Mouse (Mus musculus): ENCODE results near the gene Hist1h2ad.
"Not testable (repeated sequence)": the region's sequence is repeated elsewhere in the genome, so short reads cannot be mapped to it uniquely, and the experiment has no call there.

The Hist1h2ad gene

GRCm38 (mm10) chr13:23539821-23540220 is 34.4 kb upstream of the Hist1h2ad start:
- not testable (repeated sequence) for DNase-seq (ENCODE audit: extremely low spot score, low read depth, low spot score)

DNA sequence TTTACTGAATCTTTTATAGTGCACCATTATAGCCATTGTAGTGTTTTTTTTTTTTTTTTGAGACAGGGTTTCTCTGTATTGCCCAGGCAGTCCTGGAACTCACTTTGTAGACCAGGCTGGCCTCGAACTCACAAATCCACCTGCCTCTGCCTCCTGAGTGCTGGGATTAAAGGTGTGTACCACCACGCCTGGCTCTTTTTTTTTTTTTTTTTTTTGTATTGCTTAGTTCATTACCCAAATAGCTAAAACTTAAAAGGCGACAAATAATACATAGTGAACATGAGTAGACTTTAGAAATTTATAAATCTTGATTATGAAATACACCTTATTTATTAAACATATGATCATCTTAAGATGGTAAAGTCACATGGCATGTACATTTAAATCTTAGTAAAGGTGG is 32.7 kb upstream of the Hist1h2ad start:
- DNase-seq (ENCODE audit: extremely low spot score, low read depth, low spot score): no peak

- not testable (repeated sequence) for DNase-seq (ENCODE audit: extremely low spot score, low read depth, low spot score)
Observed at GRCm38 (mm10) chr13:23542225-23542980, 31.8 kb upstream of the Hist1h2ad start.

DNA sequence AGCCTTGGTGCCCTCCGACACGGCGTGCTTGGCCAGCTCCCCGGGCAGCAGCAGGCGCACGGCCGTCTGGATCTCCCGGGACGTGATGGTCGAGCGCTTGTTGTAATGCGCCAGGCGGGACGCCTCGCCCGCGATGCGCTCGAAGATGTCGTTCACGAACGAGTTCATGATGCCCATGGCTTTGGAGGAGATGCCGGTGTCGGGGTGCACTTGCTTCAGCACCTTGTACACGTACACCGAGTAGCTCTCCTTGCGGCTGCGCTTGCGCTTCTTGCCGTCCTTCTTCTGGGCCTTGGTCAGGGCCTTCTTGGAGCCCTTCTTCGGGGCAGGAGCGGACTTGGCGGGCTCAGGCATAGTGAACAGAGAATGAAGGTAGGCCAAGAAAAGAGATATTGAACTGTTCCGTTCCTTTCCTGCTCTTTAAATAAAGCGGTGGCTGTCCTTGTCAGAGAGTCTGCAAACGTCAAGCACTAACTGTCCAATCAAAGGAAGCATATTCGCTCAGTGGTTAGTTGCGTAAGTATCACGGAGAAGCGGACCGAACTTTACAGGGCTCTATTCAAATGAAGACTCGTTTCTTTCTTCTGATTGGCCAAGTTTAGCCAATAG is 31.1 kb upstream of the Hist1h2ad start, which contains the start of gene Hist1h2bh:
Gene Hist1h2bh (minus strand): TSS at position 394 of the 609 bp plus-strand sequence.
- DNase-seq (ENCODE audit: extremely low spot score, low read depth, low spot score): not testable (repeated sequence)

GRCm38 (mm10) chr13:23543965-23544786 is 30.0 kb upstream of the Hist1h2ad start, which contains the start of gene Hist1h3f:
Hist1h3f (plus strand) TSS chr13:23544052.
- peak; percentile 100 for DNase-seq (ENCODE audit: extremely low spot score, low read depth, low spot score)

DNA sequence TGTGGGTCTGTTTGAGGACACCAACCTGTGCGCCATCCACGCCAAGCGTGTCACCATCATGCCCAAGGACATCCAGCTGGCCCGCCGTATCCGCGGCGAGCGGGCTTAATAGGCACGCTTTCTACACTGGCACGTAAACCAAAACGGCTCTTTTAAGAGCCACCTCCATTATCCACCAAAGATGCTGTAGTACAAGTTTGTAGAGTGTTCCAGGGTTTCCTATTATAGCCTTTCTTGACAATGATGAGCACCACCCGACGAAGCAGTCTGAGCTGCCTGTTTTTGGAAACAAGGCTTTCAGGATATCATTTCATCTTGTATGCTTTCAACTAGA is 29.4 kb upstream of the Hist1h2ad start:
- DNase-seq (ENCODE audit: extremely low spot score, low read depth, low spot score): not testable (repeated sequence)

DNA sequence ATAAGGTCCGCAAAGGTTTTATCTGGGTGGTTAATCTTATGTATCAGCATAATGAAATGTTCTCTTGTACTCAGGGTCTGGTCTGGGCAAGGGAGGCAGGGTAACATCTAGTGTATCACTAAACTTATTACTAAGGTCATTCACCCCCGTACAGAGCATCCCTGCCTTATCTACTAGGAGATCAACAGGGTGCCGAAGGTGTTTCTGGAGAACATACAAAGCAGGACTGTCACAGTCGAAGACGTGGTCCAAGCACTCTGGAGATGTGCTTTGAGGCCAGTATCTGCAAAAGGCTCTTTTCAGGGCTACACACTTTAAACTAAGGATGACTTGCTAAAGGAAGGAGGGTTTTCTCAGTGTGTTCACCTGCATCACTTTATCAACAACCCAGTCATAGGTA is 27.5 kb upstream of the Hist1h2ad start:
- DNase-seq (ENCODE audit: extremely low spot score, low read depth, low spot score): no peak

- no peak for DNase-seq (ENCODE audit: extremely low spot score, low read depth, low spot score)
Observed at GRCm38 (mm10) chr13:23550761-23551145, 23.4 kb upstream of the Hist1h2ad start.

DNA sequence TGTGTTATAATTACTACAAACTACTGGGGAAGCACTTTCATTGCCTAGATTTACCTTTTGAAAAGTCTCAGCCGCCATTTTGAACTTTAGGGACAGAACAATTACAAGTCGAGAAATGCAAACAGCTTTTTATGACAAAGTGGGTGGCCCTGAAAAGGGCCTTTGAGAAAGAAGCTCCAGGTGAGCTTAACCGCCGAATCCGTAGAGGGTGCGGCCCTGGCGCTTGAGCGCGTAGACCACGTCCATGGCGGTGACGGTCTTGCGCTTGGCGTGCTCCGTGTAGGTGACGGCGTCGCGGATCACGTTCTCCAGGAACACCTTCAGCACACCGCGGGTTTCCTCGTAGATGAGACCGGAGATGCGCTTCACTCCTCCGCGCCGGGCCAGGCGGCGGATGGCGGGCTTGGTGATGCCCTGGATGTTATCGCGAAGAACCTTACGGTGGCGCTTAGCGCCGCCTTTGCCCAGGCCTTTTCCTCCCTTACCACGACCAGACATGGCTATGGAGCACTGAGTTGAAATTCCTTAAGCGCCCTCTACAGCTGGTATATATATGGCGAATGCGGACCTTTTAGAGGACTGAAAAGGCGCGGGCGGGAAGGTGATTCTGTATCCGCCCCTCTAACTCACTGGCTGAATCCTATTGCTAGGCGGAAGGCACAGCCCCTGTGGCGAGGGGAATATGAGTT is 22.9 kb upstream of the Hist1h2ad start, which contains the start of gene Hist1h4f:
Gene Hist1h4f (minus strand): TSS at position 503 of the 689 bp plus-strand sequence.
- DNase-seq (ENCODE audit: extremely low spot score, low read depth, low spot score): not testable (repeated sequence)

DNA sequence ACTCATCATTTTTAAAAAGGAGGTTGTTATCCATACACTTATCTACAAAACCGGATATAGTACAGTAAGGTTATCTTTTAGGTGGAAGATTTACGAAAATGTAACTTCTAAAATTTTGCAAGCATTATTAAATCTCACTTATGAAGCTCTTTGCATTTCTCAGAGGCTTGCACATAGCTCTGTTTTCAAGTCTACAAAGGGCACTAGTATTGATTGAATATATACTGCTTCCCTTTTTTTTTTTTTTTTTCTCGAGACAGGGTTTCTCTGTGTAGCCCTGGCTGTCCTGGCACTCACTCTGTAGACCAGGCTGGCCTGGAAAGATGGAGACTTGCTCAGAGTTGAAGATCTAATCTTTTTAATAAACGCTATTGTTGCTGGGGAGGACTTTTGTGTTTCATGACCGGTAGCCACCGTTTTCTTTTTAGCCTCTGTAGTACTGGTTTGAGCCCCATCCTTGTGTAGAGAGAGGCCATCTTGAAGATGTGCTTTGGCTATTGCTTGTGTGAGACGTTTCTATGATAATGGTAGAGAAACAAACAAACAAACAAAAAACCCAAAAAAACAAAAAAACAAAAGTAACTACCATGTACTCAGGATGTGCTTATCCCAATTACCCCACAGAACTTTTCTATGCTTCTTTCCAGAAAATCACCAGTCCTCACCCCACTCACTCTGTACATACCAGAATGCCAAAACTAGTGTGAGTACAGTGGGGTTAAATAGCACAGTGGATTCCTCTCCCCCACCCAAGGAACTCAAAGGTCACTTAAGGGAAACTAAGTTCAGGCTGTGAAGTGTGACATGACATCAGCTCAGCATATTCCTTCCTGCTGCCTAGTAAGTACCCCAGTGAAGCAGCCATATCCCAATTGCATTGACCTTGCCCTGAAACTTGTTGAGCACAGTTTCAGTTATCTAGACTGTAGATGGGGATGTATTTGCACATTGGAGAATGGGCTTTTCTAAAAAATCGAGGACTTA is 22.0 kb upstream of the Hist1h2ad start:
- no peak for DNase-seq (ENCODE audit: extremely low spot score, low read depth, low spot score)

DNA sequence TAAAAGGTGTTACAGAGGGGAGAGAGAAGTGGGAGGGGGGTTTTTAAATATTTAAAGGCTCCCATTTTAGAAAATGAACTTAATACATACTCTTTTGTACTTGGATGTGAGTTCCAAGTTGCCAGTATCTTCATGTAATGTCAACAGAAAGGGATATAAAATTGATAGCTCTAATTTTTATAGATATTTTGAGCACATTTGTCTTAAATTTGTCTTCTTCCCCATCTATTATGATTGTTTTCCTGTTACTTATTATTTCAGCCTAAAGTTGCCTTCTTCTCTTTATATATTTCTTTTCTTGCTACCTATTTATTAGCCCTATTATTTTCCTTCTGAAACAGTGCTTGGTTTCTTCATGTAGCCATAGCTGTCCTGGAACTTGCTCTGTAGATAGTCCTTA is 21.2 kb upstream of the Hist1h2ad start, which contains the start of gene Hist1h1d:
Gene Hist1h1d (plus strand): TSS at position 301 of the 400 bp plus-strand sequence.
- DNase-seq (ENCODE audit: extremely low spot score, low read depth, low spot score): no peak

DNA sequence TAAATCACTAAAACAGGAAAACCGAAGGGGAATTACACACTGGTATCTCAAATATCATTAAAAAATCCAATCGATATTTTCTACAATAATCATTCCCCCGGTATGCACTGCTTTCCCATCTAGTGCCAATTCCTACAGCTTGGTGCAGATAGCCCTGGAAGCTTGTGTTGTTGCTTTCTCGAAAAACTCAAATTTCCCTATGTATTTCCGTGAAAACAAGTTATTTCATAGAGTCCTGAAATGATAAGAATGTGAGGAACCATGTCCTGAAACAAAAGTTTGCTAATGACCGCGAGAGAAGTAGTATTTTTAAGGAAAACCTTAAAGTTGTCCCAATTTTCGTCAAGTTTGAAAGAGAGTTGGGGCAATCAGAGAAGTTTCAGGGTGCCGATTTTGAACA is 19.8 kb upstream of the Hist1h2ad start:
- DNase-seq (ENCODE audit: extremely low spot score, low read depth, low spot score): no peak

DNA sequence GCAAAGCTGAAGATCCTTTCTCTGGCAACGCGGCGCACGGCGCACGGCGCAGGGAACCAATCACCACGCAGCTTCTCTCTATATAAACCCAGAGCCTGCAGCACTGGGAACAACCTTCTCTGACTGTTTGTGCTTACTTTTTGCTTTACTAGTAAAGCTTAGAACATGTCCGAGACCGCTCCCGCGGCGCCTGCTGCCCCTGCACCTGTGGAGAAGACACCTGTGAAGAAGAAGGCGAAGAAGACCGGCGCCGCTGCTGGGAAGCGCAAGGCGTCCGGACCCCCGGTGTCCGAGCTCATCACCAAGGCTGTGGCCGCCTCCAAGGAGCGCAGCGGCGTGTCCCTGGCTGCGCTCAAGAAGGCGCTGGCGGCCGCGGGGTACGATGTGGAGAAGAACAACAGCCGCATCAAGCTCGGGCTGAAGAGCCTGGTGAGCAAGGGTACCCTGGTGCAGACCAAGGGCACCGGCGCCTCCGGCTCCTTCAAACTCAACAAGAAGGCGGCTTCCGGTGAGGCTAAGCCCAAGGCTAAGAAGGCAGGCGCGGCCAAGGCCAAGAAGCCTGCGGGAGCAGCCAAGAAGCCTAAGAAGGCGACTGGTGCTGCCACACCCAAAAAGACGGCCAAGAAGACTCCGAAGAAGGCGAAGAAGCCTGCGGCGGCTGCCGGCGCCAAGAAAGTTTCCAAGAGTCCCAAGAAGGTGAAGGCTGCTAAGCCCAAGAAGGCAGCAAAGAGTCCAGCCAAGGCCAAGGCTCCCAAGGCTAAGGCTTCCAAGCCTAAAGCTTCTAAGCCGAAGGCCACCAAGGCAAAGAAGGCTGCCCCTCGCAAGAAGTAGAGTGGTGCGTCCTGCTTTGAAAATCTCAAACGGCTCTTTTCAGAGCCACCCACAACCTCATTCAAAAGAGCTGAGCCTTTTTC is 19.0 kb upstream of the Hist1h2ad start:
- DNase-seq (ENCODE audit: extremely low spot score, low read depth, low spot score): no peak

GRCm38 (mm10) chr13:23555839-23556416 is 18.3 kb upstream of the Hist1h2ad start:
- DNase-seq (ENCODE audit: extremely low spot score, low read depth, low spot score): no peak

DNA sequence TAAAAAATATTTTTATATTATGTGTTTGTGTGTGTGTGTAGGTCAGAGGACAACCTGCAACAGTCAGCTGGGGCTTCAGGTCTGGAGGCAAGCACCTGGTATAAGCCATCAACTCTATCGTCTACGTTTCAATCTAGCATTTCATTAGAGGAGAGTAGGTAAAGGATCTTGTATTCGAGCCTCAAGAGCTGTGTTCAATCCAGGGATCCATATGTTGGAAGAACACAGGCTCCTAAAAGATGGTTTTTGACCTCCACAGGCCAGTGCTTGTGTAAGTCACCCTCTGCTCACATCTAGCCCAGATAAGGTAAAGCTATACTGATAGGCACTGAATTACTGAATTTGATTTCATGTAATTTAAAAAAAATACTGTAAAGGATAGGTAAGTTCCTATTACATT is 17.3 kb upstream of the Hist1h2ad start:
- DNase-seq (ENCODE audit: extremely low spot score, low read depth, low spot score): no peak

GRCm38 (mm10) chr13:23560699-23561098 is 13.5 kb upstream of the Hist1h2ad start:
- DNase-seq (ENCODE audit: extremely low spot score, low read depth, low spot score): not testable (repeated sequence)

DNA sequence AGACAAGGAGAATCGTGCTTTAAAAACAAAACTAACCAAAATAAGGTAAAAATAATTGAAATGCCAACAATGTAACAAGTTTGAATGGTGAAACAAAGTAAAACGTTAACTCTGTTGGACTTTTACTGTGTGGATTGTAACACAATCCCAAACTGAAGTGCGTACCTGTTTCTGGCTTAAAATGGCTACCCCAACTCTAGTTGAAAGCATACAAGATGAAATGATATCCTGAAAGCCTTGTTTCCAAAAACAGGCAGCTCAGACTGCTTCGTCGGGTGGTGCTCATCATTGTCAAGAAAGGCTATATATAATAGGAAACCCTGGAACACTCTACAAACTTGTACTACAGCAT is 12.7 kb upstream of the Hist1h2ad start:
- DNase-seq (ENCODE audit: extremely low spot score, low read depth, low spot score): not testable (repeated sequence)

Measured in hindlimb bud, embryonic 11.5 days (tissue).